Mouse (Mus musculus) embryonic facial prominence, embryonic 11.5 days (tissue): ENCODE data around the gene Fam213b. TPM values are rescaled to one million over a fixed set of nuclear protein-coding genes. Genes with fewer than 3 reads are reported as not detected.
A peak's percentile ranks its signal among the peaks of the same experiment; 100 is the strongest.

Experiments used
- ATAC-seq: fragments of 200-750 bp; cut with Nextera tagmentation; replicated peaks from 2 replicates; pipeline ENCODE4 v1.8.0; 2017; ENCODE audit warnings: low read depth; ENCODE audit not compliant: insufficient number of reproducible peaks, low FRiP score, low TSS enrichment
- DNase-seq: peaks from one replicate; pipeline ENCODE4 v3.0.0-alpha.2; 2015; ENCODE audit warnings: low spot score
- H3K27ac ChIP-seq: fragments of 300-500 bp; sonication (generic); replicated peaks from 2 replicates; pipeline ENCODE4 v1.5.1; 2014; ENCODE audit warnings: mild to moderate bottlenecking, low read depth, low read length, control low read depth
- H3K27me3 ChIP-seq: fragments of 300-500 bp; sonication (generic); 2 replicates; pipeline ENCODE4 v1.6.1; 2014; ENCODE audit warnings: mild to moderate bottlenecking, low read length, moderate library complexity, mixed read lengths; ENCODE audit not compliant: control insufficient read depth, insufficient read depth
- H3K36me3 ChIP-seq: fragments of 300-500 bp; sonication (generic); replicated peaks from 2 replicates; pipeline ENCODE4 v1.6.1; 2014; ENCODE audit warnings: low read depth, mild to moderate bottlenecking, low read length, moderate library complexity, mixed read lengths; ENCODE audit not compliant: control insufficient read depth, insufficient read depth
- H3K4me1 ChIP-seq: fragments of 300-500 bp; sonication (generic); 2 replicates; pipeline ENCODE4 v1.6.1; 2014; ENCODE audit warnings: low read length, mixed read lengths; ENCODE audit not compliant: control insufficient read depth, insufficient read depth
- H3K4me2 ChIP-seq: fragments of 300-500 bp; sonication (generic); 2 replicates; pipeline ENCODE4 v1.6.1; 2014; ENCODE audit warnings: low read depth, mild to moderate bottlenecking, control low read depth, low read length, moderate library complexity
- H3K4me3 ChIP-seq: fragments of 300-500 bp; sonication (generic); 2 replicates; pipeline ENCODE4 v1.5.1; 2014; ENCODE audit warnings: low read depth, low read length, control low read depth
- H3K9ac ChIP-seq: fragments of 300-500 bp; sonication (generic); replicated peaks from 2 replicates; pipeline ENCODE4 v1.6.1; 2014; ENCODE audit warnings: mild to moderate bottlenecking, control low read depth, low read length
- H3K9me3 ChIP-seq: fragments of 300-500 bp; sonication (generic); replicated peaks from 2 replicates; pipeline ENCODE4 v1.6.1; 2016; ENCODE audit warnings: mild to moderate bottlenecking, low read length, inconsistent platforms, mixed read lengths; ENCODE audit not compliant: control insufficient read depth
- WGBS: fragments of 180-500 bp; shearing (Covaris S2); extraction: QIAGEN DNeasy Blood & Tissue Kit; methylation state at CpG from one replicate; pipeline ENCODE4 v1.1.7; 2014; 5-methylcytosine and 5-hydroxymethylcytosine counted together
- polyA plus RNA-seq: library from polyadenylated mRNA; unstranded; fragments of >200 nt; fragmentation: Nextera tagmentation; extraction: Ambion mirVana; gene quantifications from 2 replicates; pipeline ENCODE4 v1.2.1, GENCODE M21; 2014

Gene Fam213b
- polyA plus RNA-seq, 1 experiment from 2014 or later: 45.7 TPM

DNA sequence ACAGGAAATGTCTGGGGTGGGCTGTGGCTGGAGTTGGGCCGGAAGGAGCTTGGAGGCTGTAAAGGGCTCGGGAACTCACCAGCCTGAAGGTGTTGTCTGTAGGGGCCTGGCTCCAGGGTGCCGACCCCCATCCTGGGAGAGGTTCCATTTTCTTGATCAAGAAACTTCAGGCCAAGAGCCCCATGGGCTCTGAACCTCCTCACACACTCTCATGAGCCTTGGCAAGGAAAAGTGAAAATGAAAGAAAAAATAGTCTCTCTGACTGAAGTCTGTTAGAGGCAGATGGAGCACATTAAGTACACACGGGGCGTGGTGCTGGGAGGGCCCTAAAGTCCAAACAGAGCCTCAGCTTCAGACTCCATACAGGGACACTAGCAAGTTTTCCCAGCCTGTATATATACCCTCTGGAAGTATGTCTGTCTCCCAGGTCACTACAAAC is 29.0 kb upstream of the Fam213b start:
- peak overlapping the region; percentile 4; the same call in 1 of the 2 replicates for H3K9ac ChIP-seq

GRCm38 (mm10) chr4:154926969-154927898 is 28.3 kb upstream of the Fam213b start:
- Histone ChIP-seq H3K4me1 (no peaks in the 10 kb centered on the region), H3K4me3 (no peak overlapping the region), H3K27ac (peak overlapping the region; percentile 56), H3K27me3 (no peaks in the 10 kb centered on the region), H3K9me3 (no peaks in the 10 kb centered on the region), H3K9ac (peak overlapping the region; percentile 9), H3K4me2 (no peak overlapping the region), H3K36me3 (no peaks in the 10 kb centered on the region)
- 50% methylated on average over 9 of the region's 9 CpGs for WGBS
- DNase-seq: no peak
- no peak for ATAC-seq

More for the DNA sequence above, 29.0 kb upstream of the Fam213b start:
- WGBS: 38% methylated on average over 5 of the region's 5 CpGs
- Histone ChIP-seq H3K36me3 (no peaks in the 10 kb centered on the region), H3K9me3 (no peaks in the 10 kb centered on the region), H3K4me1 (no peaks in the 10 kb centered on the region), H3K4me2 (no peak overlapping the region), H3K27me3 (no peaks in the 10 kb centered on the region), H3K27ac (peak overlapping the region; percentile 56; the same call in 1 of the 2 replicates), H3K4me3 (no peak overlapping the region)
- ATAC-seq (no peak), DNase-seq (peak; percentile 54)

GRCm38 (mm10) chr4:154925413-154925812 is 26.5 kb upstream of the Fam213b start:
- Histone ChIP-seq H3K36me3 (no peaks in the 10 kb centered on the region), H3K4me2 (no peak overlapping the region), H3K9ac (no peak overlapping the region), H3K4me1 (no peaks in the 10 kb centered on the region), H3K27ac (no peak overlapping the region), H3K4me3 (no peak overlapping the region), H3K27me3 (no peaks in the 10 kb centered on the region), H3K9me3 (no peaks in the 10 kb centered on the region)
- ATAC-seq (no peak), DNase-seq (no peak)
- WGBS: 56% methylated on average over 4 of the region's 4 CpGs

DNA sequence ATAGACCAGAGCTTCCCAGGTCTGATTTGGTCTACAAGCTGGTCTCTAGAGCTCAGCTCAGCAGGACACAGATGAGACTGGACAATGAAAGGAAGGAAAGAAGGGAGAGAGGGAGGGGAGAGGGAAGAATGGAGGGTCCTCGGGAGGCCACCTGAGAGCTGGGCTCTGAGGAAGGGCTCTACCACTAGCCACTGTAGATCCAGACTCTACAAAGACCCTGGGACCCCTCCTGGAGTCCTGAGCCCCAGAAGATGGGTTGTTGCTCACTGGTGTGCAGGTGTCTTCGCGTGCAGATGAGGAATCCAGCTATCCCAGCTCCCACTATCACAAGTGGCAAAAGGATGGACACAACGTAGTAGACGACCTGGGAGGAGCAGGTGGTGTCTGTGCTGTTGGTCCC is 24.0 kb upstream of the Fam213b start:
- whole genome bisulfite sequencing: 77% methylated on average over 5 of the region's 5 CpGs
- Histone ChIP-seq H3K27ac (no peak overlapping the region), H3K36me3 (no peaks in the 10 kb centered on the region), H3K4me2 (no peak overlapping the region), H3K4me3 (no peak overlapping the region), H3K9me3 (no peaks in the 10 kb centered on the region), H3K9ac (no peak overlapping the region), H3K4me1 (no peaks in the 10 kb centered on the region), H3K27me3 (no peaks in the 10 kb centered on the region)
- ATAC-seq (no peak), DNase-seq (no peak)

DNA sequence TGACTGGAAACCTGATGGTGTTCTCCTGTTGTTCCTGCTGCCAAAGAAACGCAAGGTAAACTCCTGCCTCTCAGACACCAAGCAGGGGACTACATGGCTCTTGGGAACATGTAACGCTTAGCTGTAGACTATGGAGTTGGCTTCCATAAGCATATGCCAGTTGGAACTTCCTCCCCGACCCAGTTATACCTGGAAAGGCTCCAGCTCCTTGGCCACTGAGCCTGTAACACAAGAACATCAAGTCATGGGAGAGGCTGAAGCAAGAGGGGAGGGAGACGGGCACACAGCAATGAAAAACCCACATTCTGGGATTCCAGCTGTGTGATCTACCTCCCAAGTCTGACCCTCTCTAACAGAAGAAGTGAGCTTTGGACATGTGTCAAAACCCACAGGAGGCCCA is 23.4 kb upstream of the Fam213b start:
- H3K27me3 ChIP-seq: no peaks in the 10 kb centered on the region
- no peak for ATAC-seq
- 88% methylated on average over 4 of the region's 4 CpGs for WGBS

GRCm38 (mm10) chr4:154916662-154917061 is 17.7 kb upstream of the Fam213b start:
- Histone ChIP-seq H3K4me2 (no peak overlapping the region), H3K9ac (no peak overlapping the region), H3K9me3 (no peaks in the 10 kb centered on the region), H3K4me3 (no peak overlapping the region), H3K36me3 (no peaks in the 10 kb centered on the region), H3K4me1 (no peaks in the 10 kb centered on the region), H3K27me3 (no peaks in the 10 kb centered on the region), H3K27ac (no peak overlapping the region)
- 86% methylated on average over 4 of the region's 4 CpGs for WGBS
- no peak for ATAC-seq
- DNase-seq: no peak

More for the DNA sequence above, 23.4 kb upstream of the Fam213b start:
- Histone ChIP-seq H3K9me3 (no peaks in the 10 kb centered on the region), H3K4me1 (no peaks in the 10 kb centered on the region), H3K9ac (no peak overlapping the region), H3K4me3 (no peak overlapping the region), H3K27ac (no peak overlapping the region), H3K4me2 (no peak overlapping the region), H3K36me3 (no peaks in the 10 kb centered on the region)
- no peak for DNase-seq

GRCm38 (mm10) chr4:154915286-154915685 is 16.4 kb upstream of the Fam213b start:
- H3K36me3 ChIP-seq: no peaks in the 10 kb centered on the region
- no peak overlapping the region for H3K4me2 ChIP-seq
- H3K27me3 ChIP-seq: no peaks in the 10 kb centered on the region
- ATAC-seq (no peak), DNase-seq (no peak)
- no peak overlapping the region for H3K27ac ChIP-seq
- H3K4me3 ChIP-seq: no peak overlapping the region
- 82% methylated on average over 10 of the region's 10 CpGs for WGBS
- no peaks in the 10 kb centered on the region for H3K9me3 ChIP-seq
- H3K4me1 ChIP-seq: no peaks in the 10 kb centered on the region
- no peak overlapping the region for H3K9ac ChIP-seq

- WGBS: 67% methylated on average over 3 of the region's 3 CpGs
- H3K9ac ChIP-seq: no peak overlapping the region
- H3K9me3 ChIP-seq: no peaks in the 10 kb centered on the region
- H3K4me3 ChIP-seq: no peak overlapping the region
- no peak for ATAC-seq
- H3K4me1 ChIP-seq: no peaks in the 10 kb centered on the region
- no peak overlapping the region for H3K27ac ChIP-seq
- no peaks in the 10 kb centered on the region for H3K27me3 ChIP-seq
- H3K4me2 ChIP-seq: no peak overlapping the region
- no peaks in the 10 kb centered on the region for H3K36me3 ChIP-seq
- no peak for DNase-seq
These were observed 15.8 kb upstream of the Fam213b start for GRCm38 (mm10) chr4:154914707-154915106.
